In genomic region chr14:117988444-117988843, GRCm38 (mm10) we compare ENCODE assay signal across 26 mouse cellular contexts.
"Had no signal": no experiment of that assay in that cellular context is flagged by ENCODE, and none has a peak within 500 bp of the region (broad histone marks: within the 10 kb centered on the region; RNA-seq: fewer than 3 reads in every experiment).

No protein-coding gene starts in this region.

- H3K9ac ChIP-seq: heart, embryonic 12.5 days; hindbrain, embryonic 12.5 days; hindbrain, embryonic 14.5 days; intestine, embryonic 15.5 days; limb, embryonic 13.5 days; limb, embryonic 15.5 days; liver, embryonic 12.5 days had no signal

- H3K4me1 ChIP-seq: heart, embryonic 10.5 days; heart, embryonic 12.5 days; hindbrain, embryonic 12.5 days; intestine, embryonic 15.5 days; limb, embryonic 13.5 days; limb, embryonic 15.5 days; liver, embryonic 12.5 days had no signal

- H3K4me2 ChIP-seq: heart, embryonic 12.5 days; hindbrain, embryonic 12.5 days; hindbrain, embryonic 14.5 days; intestine, embryonic 15.5 days; limb, embryonic 13.5 days; limb, embryonic 15.5 days; liver, embryonic 12.5 days had no signal

- H3K4me3 ChIP-seq: gastrocnemius, adult 2 months; heart, embryonic 10.5 days; heart, embryonic 12.5 days; hindbrain, embryonic 10.5 days; hindbrain, embryonic 12.5 days; intestine, embryonic 15.5 days; limb, embryonic 13.5 days; limb, embryonic 15.5 days; liver, embryonic 12.5 days had no signal

- H3K27me3 ChIP-seq: hindbrain, embryonic 12.5 days; intestine, embryonic 15.5 days; limb, embryonic 13.5 days; limb, embryonic 15.5 days; liver, embryonic 12.5 days had no signal

- DNase-seq: gastrocnemius, adult 2 months; gastrocnemius, postnatal 10 days; gastrocnemius, postnatal 25 days; heart, adult 18-20 months; heart, postnatal 10 days; heart, postnatal 4 days; kidney, adult 18-20 months; kidney, adult 8-10 months; kidney, postnatal 14 days; kidney, postnatal 36 days; layer of hippocampus, adult 9-11 months; layer of hippocampus, postnatal 36 days; left cerebral cortex, postnatal 4 days had no signal

- ATAC-seq: hindbrain, embryonic 16.5 days; inflammation-experienced regulatory T-cells, adult 6 months; intestine, embryonic 15.5 days; intestine, postnatal 0 days; liver, embryonic 12.5 days had no signal

- H3K36me3 ChIP-seq: heart, embryonic 10.5 days; heart, embryonic 12.5 days; hindbrain, embryonic 10.5 days; hindbrain, embryonic 12.5 days; intestine, embryonic 15.5 days; limb, embryonic 13.5 days; limb, embryonic 15.5 days; liver, embryonic 12.5 days had no signal

- H3K9me3 ChIP-seq: heart, embryonic 10.5 days; heart, embryonic 12.5 days; hindbrain, embryonic 10.5 days; hindbrain, embryonic 12.5 days; intestine, embryonic 15.5 days; limb, embryonic 13.5 days; limb, embryonic 15.5 days; liver, embryonic 12.5 days had no signal

- H3K27ac ChIP-seq: gastrocnemius, adult 2 months; heart, embryonic 10.5 days; hindbrain, embryonic 10.5 days; hindbrain, embryonic 12.5 days; hindbrain, embryonic 14.5 days; intestine, embryonic 15.5 days; kidney, postnatal 0 days; limb, embryonic 13.5 days; limb, embryonic 15.5 days; liver, embryonic 12.5 days had no signal
